Mouse (Mus musculus) cerebellum, postnatal 14 days (tissue): ENCODE results near the gene Rph3al.

Experiments
- DNase-seq, 2 experiments: peaks; one replicate each; pipeline ENCODE4 v3.0.0; 2021; ENCODE audit warnings: mixed read lengths in 2 of 2

Rph3al gene

GRCm38 (mm10) chr11:75904982-75905381 lies 33.2 kb downstream of the Rph3al start:
- no peak for DNase-seq

- DNase-seq, result no peak
Observed at GRCm38 (mm10) chr11:75904501-75904900, 33.7 kb downstream of the Rph3al start.

- peak; percentile 55 to 79 for DNase-seq
Observed at GRCm38 (mm10) chr11:75903486-75903885, 34.7 kb downstream of the Rph3al start.

GRCm38 (mm10) chr11:75901339-75901738 lies 36.9 kb downstream of the Rph3al start:
- DNase-seq, result peak; percentile 56 to 57

- peak; percentile 78 to 81 for DNase-seq
Observed at GRCm38 (mm10) chr11:75899676-75900075, 38.6 kb downstream of the Rph3al start.

GRCm38 (mm10) chr11:75898532-75898931 lies 39.7 kb downstream of the Rph3al start:
- no peak for DNase-seq

- DNase-seq, result peak; percentile 69 to 79
Observed at GRCm38 (mm10) chr11:75894791-75895420, 43.3 kb downstream of the Rph3al start.

GRCm38 (mm10) chr11:75893956-75894355 lies 44.3 kb downstream of the Rph3al start:
- DNase-seq, result no peak

GRCm38 (mm10) chr11:75887349-75887748 lies 50.9 kb downstream of the Rph3al start:
- DNase-seq, result no peak

GRCm38 (mm10) chr11:75881234-75881633 lies 57.0 kb downstream of the Rph3al start:
- no peak for DNase-seq

- peak; percentile 63 to 74 for DNase-seq
Observed at GRCm38 (mm10) chr11:75880064-75880463, 58.2 kb downstream of the Rph3al start.

GRCm38 (mm10) chr11:75878460-75878859 lies 59.8 kb downstream of the Rph3al start:
- no peak for DNase-seq

GRCm38 (mm10) chr11:75876043-75876780 lies 62.0 kb downstream of the Rph3al start:
- DNase-seq, result no peak

GRCm38 (mm10) chr11:75871688-75872087 lies 66.5 kb downstream of the Rph3al start:
- DNase-seq, result peak; percentile 57 to 70

GRCm38 (mm10) chr11:75870947-75871346 lies 67.3 kb downstream of the Rph3al start:
- peak in 1 of 2 experiments; percentile 56 for DNase-seq

GRCm38 (mm10) chr11:75870386-75870785 lies 67.8 kb downstream of the Rph3al start:
- DNase-seq, result peak in 1 of 2 experiments; percentile 63

- peak; percentile 85 to 93 for DNase-seq
Observed at GRCm38 (mm10) chr11:75869898-75870297, 68.3 kb downstream of the Rph3al start.

GRCm38 (mm10) chr11:75866861-75867260 lies 71.4 kb downstream of the Rph3al start:
- no peak for DNase-seq

GRCm38 (mm10) chr11:75865859-75866258 lies 72.4 kb downstream of the Rph3al start:
- peak; percentile 55 to 57 for DNase-seq

GRCm38 (mm10) chr11:75865253-75865619 lies 73.0 kb downstream of the Rph3al start:
- DNase-seq, result no peak

GRCm38 (mm10) chr11:75864529-75865252 lies 73.5 kb downstream of the Rph3al start:
- no peak for DNase-seq

- DNase-seq, result peak; percentile 52 to 55
Observed at GRCm38 (mm10) chr11:75862466-75862865, 75.8 kb downstream of the Rph3al start.

GRCm38 (mm10) chr11:75861653-75862052 lies 76.6 kb downstream of the Rph3al start:
- DNase-seq, result no peak

- DNase-seq, result peak; percentile 51 to 64
Observed at GRCm38 (mm10) chr11:75861213-75861612, 77.0 kb downstream of the Rph3al start.
